Mouse (Mus musculus) lung, postnatal 36 days (tissue): ENCODE measurements around the gene Hhatl.
A peak's percentile ranks its signal among the peaks of the same experiment; 100 is the strongest.

Source experiments
- DNase-seq: peaks from one replicate; pipeline ENCODE4 v3.0.0; 2022; ENCODE audit warnings: mixed read lengths

The Hhatl gene

GRCm38 (mm10) chr9:121802747-121803146, 10.4 kb upstream of the Hhatl start:
- no peak for DNase-seq

DNA sequence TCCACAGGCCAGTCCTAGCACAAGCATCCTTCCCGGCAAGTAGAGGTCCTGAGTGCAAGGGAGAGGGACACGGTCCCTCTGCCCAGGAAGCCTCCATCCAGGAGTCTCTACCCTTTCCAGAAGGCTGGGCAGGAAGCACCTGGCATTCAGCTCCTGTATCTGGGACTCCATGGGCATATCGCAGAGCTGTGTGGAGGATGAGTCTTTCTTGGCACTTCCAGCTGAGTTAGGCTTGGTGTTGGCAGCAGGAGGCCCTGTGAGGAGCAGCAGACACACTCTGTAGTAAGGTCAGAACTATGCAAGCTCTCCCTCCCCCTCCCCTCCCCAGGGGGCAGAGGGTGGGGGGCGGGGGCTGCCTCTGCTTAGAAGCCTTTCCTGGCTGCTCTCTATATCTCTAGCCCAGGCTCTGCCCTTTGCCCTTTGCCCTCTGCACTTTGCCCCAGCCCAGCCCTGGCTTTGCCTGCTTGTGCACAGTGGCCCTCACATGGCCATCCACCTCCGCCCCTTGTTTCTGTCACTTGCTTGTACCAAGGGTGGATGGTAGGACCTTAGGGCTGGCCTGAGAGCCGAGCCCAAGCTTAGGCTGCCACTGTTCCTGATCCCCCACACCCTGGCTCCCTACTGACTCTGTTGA, 6.7 kb upstream of the Hhatl start:
- DNase-seq, result no peak

DNA sequence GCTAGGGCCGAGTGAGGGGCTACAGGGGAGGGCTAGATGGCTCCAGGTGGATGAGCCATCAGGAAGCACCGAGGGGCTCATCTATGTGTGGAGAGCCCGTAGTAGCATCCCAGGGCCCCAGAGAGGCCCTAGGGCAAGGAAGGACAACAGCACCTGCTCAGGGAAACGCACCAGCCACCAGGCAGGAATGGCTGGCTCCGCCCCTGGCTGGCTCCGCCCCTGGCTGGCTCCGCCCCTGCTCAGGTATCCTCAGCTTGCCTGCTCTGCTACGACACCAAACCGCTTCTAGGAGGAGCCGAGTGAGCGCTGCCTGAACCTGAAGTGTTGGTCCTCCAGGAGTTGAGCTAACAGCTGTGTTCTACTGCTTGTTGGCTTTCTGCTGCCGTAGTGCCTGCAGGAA, 5.4 kb upstream of the Hhatl start:
- peak; percentile 75 for DNase-seq

GRCm38 (mm10) chr9:121794972-121795539, 2.7 kb upstream of the Hhatl start:
- peak; percentile 62 for DNase-seq

DNA sequence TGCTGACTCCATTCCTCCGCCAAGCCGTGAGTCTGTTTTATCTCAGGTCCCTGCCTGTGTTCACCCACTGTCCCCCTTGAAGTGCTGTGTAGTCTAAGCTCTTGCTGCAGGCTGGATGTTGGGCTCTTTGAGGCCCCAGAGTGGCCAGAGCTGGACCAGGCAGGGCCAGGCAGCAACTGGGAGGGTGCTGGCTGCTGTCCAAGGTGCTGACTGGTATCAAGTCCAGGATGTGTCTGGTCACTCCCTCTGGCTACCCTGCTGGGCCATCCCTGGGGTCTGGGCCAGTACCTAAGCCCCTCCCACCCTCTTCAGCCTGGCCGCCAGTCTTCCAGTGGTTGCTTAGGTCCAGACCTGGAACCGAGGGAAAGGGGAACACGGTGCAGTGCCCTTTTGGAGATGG, 1.1 kb downstream of the Hhatl start:
- peak; percentile 65 for DNase-seq

GRCm38 (mm10) chr9:121786359-121786758, 5.9 kb downstream of the Hhatl start:
- no peak for DNase-seq

DNA sequence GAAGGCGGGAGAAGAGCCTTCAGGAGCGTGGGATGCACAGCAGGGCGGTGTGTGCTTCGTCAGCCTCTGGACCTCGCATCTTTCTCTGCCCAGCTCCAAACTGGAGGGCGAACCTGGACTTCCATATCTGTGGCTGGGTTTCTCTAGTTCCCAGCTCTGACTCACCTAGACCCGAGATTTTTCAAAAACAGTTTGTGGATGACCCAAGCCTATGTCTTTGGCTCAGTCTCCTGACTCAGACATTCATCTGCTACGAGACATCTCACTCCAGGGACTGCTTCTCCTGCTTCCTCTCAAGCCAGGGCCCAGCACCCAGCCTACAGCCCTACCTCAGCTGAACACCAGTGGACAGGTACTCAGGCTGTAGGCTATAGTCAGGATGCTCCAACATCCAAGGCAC, 7.0 kb downstream of the Hhatl start:
- DNase-seq, result no peak

DNA sequence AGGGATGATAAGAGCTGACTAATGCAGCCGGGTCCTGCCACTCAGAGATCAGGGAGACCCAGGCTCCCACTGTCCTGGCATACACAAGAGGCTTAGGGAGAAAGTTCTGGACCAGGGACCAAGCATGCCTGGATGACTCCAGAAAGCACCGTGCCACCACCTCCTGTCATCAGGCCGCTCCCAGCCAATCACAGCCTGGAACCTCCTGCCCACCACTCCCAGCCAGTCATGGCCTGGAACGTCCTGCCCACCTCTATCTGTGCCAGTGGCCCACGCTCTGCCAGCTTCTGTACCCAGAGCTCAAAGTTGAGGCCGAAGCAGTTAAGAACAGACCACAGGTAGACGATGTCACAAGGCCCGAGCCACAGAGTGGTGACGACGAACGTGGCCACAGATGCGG, 7.5 kb downstream of the Hhatl start:
- DNase-seq, result no peak

GRCm38 (mm10) chr9:121778066-121778624, 14.2 kb downstream of the Hhatl start:
- DNase-seq, result no peak

DNA sequence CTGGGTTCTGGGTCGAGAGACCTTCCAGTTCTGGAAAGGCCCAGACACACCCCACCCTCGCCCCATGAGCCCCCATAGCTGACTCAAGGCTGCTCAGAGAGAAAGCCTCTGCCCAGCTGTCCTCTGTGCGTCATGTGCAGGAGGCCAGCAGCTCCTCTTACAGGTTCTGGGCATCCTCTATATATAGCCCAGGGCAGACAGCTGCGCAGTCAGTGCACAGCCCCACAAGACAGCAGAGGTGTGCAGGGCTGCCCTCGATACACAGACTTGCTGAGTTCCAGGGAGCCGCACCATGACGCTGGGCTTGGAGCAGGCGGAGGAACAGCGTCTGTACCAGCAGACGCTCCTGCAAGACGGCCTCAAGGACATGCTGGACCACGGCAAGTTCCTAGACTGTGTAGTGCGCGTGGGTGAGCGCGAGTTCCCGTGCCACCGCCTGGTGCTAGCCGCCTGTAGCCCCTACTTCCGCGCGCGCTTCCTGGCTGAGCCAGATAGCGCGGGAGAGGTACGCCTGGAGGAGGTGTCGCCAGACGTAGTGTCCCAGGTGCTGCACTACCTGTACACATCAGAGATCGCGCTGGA, 14.7 kb downstream of the Hhatl start, which contains the start of gene Klhl40:
Gene Klhl40, plus strand, starts transcription at position 124 of the 582 bp plus-strand sequence.
- no peak for DNase-seq

DNA sequence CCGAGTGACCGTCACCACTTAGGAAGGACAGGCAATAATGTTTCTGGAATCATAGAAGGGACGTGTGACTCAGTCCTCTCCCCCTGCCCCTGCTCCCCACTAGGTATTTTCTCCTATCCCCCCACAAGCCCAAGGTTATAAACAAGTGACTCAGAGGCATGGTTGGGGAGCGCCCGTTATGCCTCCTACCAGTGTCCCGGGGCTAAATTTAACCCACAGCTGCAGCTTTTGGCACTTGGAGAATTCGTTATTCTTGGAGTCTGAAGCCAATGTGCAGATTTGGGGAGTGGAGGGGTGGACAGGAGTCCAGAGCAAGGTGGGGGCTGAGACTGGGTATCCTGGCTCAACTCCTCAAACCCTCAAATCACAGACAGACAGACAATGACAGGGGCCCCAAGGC, 15.8 kb downstream of the Hhatl start:
- DNase-seq, result no peak

- no peak for DNase-seq
These were observed 16.4 kb downstream of the Hhatl start for GRCm38 (mm10) chr9:121775951-121776350.

- DNase-seq, result no peak
These were observed 19.9 kb downstream of the Hhatl start for GRCm38 (mm10) chr9:121772412-121772811.

DNA sequence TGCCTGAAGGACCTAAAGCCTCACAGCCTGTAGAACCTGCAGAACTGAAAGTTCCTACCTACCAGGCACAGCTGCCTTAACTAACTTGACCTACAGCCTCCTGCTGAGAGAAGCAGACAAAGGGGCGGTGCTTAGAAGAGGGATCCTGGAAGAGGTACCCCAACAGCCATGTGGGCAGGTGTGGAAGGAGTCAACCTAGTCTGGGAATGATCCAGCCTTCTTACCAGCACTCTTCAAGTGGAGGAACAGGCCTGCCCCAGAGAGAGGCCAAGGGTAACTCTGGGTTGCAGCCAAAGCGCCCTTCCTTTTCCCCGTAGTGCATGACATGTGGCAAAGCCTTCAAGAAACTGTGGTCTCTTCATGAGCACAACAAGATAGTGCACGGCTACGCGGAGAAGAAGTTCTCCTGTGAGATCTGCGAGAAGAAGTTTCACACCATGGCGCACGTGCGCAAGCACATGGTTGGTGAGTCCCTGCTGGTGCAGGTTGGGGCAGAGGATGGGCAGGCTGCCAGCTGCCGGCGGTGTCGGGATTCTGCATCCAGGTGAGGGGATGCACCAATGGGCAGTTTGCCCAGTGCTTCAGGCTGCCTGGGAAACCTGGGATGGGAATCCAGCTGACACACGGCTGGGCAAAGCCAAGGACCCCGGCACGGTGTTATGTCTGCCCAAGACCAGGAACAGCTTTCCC, 27.0 kb downstream of the Hhatl start:
- peak; percentile 72 for DNase-seq

GRCm38 (mm10) chr9:121763716-121764115, 28.6 kb downstream of the Hhatl start:
- DNase-seq, result no peak

DNA sequence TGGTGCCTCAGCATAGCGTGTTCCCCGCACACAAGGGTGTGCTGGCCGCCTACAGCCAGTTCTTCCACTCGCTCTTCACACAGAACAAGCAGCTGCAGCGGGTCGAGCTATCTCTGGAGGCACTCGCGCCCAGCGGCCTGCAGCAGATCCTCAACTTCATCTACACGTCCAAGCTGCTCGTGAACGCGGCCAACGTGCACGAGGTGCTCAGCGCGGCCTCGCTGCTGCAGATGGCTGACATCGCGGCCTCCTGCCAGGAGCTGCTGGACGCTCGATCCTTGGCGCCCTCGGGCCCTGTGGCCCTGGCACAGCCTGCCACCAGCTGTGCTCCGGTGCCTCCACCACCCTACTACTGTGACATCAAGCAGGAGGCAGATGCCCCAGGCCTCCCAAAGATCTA, 29.5 kb downstream of the Hhatl start:
- no peak for DNase-seq

DNA sequence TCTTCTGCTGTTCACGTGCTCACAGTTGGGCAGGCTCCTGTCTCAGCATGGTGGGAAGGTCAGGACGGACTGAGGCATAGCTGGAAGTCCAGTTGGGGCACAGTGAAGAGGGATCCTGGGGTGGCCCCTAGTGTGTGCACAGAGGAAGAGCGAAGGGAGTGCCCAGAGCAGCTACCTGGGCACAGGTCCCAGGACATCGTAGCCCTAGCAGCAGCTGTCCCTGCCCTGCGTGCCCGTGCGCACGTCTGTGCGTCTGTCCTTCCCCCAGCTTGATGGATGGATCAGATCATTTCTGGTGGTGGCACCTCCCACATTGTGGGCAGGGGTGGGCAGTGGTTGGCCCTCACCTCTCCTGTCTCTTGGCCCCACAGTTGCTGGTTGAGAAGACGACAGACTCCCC, 30.1 kb downstream of the Hhatl start:
- no peak for DNase-seq

GRCm38 (mm10) chr9:121761787-121762186, 30.5 kb downstream of the Hhatl start:
- DNase-seq, result no peak

DNA sequence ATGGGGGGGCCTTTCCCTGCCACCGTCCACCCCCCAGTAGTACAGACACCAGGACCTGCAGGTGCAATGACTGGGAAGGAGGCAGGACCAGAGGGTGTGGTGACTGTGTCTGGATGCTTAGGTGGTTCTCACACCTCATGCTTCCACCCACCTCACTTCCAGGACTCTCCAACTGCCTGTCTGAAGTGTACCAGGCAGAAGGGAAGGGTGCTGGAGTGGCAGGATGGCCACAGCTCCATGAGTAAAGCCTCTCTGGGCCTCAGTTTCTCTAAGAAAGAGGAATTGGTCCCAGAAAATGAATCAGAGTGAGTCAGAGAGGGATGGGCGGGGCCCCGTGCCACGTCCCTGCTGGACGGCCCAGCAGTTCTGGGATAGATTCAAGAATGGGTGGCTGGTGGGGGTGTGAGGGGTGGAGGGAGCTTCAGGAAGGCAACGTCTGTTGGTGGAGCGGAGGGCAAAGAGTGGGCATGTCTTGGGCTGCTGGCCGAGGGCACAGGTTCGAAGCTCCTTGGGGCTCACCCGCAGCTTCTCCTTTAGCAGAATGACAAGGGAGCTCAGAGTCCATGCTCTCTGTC, 31.1 kb downstream of the Hhatl start:
- no peak for DNase-seq

DNA sequence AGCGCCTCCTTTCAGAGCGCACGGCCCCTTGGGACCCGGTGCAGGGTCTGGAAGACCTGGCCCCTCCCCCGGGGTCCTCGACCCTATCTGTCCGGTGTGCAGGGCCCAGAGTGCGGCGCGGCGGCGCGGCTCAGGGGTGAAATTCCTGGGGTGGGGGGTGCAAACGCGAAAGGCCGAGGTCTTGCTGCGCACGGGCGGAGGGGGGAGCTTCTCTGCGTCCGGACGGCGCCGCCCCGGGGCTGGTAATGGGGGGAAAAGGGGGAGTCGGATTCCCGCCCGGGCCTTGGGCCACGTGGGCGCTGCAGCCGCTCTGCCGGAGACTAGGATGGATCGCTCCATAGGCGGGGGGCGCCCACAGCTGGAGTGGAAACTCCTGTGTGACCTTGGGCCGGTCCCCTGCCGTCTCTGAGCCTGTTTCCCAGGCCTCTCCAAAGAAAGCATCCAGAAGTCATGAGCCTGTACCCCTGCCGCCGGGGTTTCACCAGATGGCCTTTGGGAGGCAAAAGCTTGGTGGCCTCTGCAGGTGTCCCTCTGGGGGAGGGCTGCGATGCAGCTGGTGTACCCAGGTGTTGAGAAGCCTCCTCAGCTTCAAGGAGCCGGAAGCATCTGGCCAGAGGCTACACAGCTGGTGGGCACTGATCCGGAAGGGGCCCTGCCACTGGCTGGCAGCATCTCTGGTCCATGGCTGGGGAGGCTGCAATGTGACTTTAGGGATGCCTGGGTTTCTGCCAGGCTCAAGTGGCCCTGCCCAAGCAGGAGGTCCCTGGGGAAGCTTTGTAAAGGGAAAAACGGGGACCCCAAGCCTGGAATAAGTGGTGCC, 31.8 kb downstream of the Hhatl start:
- peak; percentile 69 for DNase-seq

GRCm38 (mm10) chr9:121759091-121760081, 32.9 kb downstream of the Hhatl start, which contains the start of gene Zfp651:
Gene Zfp651, plus strand, starts transcription at chr9:121759330.
- no peak for DNase-seq
